Mouse (Mus musculus): ENCODE measurements around the gene Hhatl.
A peak's percentile ranks its signal among the peaks of the same experiment; 100 is the strongest.

Gene Hhatl

DNA sequence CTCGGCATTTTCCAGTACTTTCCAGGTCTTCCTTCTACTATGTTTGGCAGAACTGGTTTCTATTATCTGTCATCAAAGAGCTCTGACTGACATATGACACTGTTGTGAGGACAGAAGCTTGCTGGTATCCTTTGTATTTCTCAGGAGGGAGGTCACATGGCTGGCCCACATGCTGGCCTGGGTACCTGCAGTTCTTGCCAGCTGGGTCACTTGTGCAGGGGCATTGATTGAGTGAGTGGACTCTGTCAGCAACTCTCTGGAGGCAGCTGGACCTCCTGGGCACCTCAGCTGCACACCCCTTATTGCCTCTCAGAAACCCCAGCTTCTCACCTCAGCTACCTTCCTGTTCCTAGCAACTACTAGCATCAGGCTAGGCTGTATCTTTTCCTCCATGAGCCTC, 15.2 kb upstream of the Hhatl start:
- no peak for DNase-seq (ENCODE audit: low read depth, low spot score)

DNA sequence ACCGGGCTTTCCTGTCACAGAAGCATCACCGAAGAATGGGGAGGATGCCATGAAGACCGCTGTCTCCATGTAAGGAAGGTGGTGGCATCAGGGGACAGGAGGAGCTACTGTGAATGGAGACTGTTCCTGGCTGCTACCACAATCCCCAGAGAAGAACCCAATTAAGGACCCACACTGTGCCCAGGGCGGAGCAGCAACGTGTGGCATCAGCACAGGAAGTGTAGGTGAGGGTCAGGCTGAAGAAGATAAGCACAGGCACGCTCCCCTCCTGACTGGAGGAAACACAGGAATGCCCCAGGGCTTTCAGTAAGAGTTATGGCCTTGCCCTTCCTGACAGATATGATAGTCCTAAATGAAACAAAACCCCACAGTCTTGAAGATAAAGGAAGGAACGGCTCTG, 10.4 kb upstream of the Hhatl start:
- no peak for DNase-seq (ENCODE audit: low read depth, low spot score)

DNA sequence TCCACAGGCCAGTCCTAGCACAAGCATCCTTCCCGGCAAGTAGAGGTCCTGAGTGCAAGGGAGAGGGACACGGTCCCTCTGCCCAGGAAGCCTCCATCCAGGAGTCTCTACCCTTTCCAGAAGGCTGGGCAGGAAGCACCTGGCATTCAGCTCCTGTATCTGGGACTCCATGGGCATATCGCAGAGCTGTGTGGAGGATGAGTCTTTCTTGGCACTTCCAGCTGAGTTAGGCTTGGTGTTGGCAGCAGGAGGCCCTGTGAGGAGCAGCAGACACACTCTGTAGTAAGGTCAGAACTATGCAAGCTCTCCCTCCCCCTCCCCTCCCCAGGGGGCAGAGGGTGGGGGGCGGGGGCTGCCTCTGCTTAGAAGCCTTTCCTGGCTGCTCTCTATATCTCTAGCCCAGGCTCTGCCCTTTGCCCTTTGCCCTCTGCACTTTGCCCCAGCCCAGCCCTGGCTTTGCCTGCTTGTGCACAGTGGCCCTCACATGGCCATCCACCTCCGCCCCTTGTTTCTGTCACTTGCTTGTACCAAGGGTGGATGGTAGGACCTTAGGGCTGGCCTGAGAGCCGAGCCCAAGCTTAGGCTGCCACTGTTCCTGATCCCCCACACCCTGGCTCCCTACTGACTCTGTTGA, 6.7 kb upstream of the Hhatl start:
- no peak for DNase-seq (ENCODE audit: low read depth, low spot score)

DNA sequence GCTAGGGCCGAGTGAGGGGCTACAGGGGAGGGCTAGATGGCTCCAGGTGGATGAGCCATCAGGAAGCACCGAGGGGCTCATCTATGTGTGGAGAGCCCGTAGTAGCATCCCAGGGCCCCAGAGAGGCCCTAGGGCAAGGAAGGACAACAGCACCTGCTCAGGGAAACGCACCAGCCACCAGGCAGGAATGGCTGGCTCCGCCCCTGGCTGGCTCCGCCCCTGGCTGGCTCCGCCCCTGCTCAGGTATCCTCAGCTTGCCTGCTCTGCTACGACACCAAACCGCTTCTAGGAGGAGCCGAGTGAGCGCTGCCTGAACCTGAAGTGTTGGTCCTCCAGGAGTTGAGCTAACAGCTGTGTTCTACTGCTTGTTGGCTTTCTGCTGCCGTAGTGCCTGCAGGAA, 5.4 kb upstream of the Hhatl start:
- DNase-seq (ENCODE audit: low read depth, low spot score): no peak

DNA sequence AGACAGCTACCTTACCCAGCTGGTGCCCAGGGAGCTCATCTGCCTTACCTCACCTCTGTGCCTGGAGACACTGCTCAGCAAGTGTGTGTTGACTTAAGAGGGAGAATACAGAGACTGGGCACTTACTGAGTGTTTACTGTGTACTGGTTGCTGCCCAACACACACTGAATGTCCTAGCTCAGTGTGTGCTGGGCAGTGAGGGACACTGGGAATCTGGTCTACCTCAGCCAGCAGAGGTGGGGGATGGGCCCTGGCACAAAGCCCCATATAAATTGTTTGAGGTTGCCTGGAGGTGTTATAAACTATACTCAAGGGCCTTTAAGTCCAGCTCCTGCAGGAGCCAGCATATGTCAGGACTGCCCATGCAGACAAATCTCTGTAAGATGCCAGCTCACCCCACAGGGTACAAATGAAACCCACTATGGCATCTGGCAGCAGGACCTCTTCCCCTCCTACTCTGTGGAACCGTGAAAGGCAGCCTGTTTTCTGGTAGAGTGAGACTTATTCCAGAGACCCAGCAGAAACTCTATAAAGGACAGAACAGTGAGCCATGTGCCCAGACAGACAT, 2.7 kb upstream of the Hhatl start:
- DNase-seq (ENCODE audit: low read depth, low spot score): no peak

DNA sequence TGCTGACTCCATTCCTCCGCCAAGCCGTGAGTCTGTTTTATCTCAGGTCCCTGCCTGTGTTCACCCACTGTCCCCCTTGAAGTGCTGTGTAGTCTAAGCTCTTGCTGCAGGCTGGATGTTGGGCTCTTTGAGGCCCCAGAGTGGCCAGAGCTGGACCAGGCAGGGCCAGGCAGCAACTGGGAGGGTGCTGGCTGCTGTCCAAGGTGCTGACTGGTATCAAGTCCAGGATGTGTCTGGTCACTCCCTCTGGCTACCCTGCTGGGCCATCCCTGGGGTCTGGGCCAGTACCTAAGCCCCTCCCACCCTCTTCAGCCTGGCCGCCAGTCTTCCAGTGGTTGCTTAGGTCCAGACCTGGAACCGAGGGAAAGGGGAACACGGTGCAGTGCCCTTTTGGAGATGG, 1.1 kb downstream of the Hhatl start:
- DNase-seq (ENCODE audit: low read depth, low spot score): no peak

DNA sequence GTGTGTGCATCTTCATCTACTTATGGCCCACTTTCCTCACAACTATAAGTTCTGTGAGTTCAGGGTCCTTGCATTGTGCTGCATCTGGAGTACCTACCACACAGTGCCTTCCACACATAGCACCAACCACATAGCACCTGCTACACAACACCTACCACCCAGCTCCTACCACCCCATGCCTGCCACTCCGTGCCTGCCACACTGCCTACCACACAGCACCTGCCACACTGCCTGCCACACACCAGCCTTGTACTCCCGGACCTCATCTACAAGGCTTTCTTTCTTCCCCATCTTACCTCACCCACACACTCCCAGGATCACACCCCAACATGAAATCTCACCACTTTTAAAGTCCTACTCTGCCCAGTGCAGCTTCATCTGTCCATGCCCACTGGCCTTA, 5.9 kb downstream of the Hhatl start:
- DNase-seq (ENCODE audit: low read depth, low spot score): no peak

DNA sequence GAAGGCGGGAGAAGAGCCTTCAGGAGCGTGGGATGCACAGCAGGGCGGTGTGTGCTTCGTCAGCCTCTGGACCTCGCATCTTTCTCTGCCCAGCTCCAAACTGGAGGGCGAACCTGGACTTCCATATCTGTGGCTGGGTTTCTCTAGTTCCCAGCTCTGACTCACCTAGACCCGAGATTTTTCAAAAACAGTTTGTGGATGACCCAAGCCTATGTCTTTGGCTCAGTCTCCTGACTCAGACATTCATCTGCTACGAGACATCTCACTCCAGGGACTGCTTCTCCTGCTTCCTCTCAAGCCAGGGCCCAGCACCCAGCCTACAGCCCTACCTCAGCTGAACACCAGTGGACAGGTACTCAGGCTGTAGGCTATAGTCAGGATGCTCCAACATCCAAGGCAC, 7.0 kb downstream of the Hhatl start:
- DNase-seq (ENCODE audit: low read depth, low spot score): no peak

DNA sequence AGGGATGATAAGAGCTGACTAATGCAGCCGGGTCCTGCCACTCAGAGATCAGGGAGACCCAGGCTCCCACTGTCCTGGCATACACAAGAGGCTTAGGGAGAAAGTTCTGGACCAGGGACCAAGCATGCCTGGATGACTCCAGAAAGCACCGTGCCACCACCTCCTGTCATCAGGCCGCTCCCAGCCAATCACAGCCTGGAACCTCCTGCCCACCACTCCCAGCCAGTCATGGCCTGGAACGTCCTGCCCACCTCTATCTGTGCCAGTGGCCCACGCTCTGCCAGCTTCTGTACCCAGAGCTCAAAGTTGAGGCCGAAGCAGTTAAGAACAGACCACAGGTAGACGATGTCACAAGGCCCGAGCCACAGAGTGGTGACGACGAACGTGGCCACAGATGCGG, 7.5 kb downstream of the Hhatl start:
- no peak for DNase-seq (ENCODE audit: low read depth, low spot score)

DNA sequence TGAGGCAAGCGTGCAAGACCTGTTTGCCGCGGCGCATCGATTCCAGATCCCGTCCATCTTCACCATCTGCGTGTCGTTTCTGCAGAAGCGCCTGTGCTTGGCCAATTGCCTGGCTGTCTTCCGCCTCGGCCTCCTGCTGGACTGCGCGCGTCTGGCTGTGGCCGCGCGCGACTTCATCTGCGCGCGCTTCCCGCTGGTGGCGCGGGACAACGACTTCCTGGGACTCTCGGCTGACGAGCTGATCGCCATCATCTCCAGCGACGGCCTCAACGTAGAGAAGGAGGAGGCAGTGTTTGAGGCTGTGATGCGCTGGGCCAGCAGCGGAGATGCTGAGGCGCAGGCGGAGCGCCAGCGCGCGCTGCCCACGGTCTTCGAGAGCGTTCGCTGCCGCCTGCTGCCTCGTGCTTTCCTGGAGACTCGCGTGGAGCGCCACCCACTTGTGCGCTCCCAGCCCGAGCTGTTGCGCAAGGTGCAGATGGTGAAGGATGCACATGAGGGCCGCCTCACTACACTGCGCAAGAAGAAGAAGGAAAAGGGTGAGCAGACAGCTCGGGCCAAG, 14.2 kb downstream of the Hhatl start:
- DNase-seq (ENCODE audit: low read depth, low spot score): peak; percentile 25

DNA sequence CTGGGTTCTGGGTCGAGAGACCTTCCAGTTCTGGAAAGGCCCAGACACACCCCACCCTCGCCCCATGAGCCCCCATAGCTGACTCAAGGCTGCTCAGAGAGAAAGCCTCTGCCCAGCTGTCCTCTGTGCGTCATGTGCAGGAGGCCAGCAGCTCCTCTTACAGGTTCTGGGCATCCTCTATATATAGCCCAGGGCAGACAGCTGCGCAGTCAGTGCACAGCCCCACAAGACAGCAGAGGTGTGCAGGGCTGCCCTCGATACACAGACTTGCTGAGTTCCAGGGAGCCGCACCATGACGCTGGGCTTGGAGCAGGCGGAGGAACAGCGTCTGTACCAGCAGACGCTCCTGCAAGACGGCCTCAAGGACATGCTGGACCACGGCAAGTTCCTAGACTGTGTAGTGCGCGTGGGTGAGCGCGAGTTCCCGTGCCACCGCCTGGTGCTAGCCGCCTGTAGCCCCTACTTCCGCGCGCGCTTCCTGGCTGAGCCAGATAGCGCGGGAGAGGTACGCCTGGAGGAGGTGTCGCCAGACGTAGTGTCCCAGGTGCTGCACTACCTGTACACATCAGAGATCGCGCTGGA, 14.7 kb downstream of the Hhatl start, which contains the start of gene Klhl40:
Gene Klhl40 (plus strand): TSS at position 124 of the 582 bp plus-strand sequence.
- no peak for DNase-seq (ENCODE audit: low read depth, low spot score)

DNA sequence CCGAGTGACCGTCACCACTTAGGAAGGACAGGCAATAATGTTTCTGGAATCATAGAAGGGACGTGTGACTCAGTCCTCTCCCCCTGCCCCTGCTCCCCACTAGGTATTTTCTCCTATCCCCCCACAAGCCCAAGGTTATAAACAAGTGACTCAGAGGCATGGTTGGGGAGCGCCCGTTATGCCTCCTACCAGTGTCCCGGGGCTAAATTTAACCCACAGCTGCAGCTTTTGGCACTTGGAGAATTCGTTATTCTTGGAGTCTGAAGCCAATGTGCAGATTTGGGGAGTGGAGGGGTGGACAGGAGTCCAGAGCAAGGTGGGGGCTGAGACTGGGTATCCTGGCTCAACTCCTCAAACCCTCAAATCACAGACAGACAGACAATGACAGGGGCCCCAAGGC, 15.8 kb downstream of the Hhatl start:
- DNase-seq (ENCODE audit: low read depth, low spot score): no peak

DNA sequence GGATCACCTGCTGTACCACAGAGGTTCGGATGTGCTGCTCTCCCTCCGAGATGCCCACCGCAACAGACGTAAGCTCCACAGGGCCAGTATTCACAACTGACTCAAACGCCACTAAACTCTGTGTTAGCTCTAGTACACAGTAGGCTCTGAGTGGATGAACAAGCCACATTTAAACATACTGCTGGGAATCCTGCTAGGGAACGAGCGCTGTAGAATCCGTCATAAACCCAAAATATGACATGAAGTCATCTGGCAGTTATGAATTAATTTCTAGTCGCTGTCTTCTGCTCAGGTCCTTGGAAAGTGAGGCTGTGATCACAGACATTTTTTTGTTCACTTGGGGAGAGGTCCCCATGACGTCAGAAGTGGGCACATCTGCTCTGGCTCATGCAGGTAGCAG, 16.4 kb downstream of the Hhatl start:
- DNase-seq (ENCODE audit: low read depth, low spot score): no peak

DNA sequence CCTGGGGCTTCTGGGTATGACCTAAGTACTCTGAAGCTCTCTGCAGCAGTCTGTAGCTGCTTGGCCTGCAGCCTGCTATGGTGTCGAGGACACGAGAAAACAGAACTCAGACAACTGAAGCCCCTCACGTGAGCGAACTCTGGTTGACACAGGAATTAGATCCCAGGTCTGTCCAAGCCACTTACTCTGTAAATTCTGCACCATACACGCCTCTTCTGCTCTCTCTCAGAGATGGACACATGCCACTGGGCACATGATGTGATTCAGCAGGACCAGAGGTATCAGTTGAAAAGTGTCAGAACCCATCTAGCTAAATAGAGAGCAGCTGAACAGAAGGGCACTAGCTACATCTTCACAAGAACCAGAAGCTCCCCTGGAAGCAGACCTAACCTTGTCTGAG, 19.9 kb downstream of the Hhatl start:
- DNase-seq (ENCODE audit: low read depth, low spot score): no peak

DNA sequence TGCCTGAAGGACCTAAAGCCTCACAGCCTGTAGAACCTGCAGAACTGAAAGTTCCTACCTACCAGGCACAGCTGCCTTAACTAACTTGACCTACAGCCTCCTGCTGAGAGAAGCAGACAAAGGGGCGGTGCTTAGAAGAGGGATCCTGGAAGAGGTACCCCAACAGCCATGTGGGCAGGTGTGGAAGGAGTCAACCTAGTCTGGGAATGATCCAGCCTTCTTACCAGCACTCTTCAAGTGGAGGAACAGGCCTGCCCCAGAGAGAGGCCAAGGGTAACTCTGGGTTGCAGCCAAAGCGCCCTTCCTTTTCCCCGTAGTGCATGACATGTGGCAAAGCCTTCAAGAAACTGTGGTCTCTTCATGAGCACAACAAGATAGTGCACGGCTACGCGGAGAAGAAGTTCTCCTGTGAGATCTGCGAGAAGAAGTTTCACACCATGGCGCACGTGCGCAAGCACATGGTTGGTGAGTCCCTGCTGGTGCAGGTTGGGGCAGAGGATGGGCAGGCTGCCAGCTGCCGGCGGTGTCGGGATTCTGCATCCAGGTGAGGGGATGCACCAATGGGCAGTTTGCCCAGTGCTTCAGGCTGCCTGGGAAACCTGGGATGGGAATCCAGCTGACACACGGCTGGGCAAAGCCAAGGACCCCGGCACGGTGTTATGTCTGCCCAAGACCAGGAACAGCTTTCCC, 27.0 kb downstream of the Hhatl start:
- DNase-seq (ENCODE audit: low read depth, low spot score): no peak

DNA sequence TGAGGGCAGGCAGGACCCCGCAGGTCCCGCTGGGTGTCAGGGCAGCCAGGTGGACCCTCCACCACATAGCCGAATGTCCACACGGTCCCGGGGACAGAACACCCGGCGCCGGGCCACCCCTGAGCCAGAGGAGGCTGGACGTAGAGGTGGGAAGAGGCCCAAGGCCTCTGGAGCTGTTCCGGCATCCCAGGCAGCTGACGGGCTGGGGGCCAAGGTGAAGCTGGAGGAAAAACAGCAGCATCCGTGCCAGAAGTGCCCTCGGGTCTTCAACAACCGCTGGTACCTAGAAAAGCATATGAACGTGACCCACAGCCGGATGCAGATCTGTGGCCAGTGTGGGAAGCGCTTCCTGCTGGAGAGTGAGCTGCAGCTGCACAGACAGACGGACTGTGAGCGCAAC, 28.6 kb downstream of the Hhatl start:
- DNase-seq (ENCODE audit: low read depth, low spot score): no peak

DNA sequence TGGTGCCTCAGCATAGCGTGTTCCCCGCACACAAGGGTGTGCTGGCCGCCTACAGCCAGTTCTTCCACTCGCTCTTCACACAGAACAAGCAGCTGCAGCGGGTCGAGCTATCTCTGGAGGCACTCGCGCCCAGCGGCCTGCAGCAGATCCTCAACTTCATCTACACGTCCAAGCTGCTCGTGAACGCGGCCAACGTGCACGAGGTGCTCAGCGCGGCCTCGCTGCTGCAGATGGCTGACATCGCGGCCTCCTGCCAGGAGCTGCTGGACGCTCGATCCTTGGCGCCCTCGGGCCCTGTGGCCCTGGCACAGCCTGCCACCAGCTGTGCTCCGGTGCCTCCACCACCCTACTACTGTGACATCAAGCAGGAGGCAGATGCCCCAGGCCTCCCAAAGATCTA, 29.5 kb downstream of the Hhatl start:
- no peak for DNase-seq (ENCODE audit: low read depth, low spot score)

DNA sequence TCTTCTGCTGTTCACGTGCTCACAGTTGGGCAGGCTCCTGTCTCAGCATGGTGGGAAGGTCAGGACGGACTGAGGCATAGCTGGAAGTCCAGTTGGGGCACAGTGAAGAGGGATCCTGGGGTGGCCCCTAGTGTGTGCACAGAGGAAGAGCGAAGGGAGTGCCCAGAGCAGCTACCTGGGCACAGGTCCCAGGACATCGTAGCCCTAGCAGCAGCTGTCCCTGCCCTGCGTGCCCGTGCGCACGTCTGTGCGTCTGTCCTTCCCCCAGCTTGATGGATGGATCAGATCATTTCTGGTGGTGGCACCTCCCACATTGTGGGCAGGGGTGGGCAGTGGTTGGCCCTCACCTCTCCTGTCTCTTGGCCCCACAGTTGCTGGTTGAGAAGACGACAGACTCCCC, 30.1 kb downstream of the Hhatl start:
- DNase-seq (ENCODE audit: low read depth, low spot score): no peak

DNA sequence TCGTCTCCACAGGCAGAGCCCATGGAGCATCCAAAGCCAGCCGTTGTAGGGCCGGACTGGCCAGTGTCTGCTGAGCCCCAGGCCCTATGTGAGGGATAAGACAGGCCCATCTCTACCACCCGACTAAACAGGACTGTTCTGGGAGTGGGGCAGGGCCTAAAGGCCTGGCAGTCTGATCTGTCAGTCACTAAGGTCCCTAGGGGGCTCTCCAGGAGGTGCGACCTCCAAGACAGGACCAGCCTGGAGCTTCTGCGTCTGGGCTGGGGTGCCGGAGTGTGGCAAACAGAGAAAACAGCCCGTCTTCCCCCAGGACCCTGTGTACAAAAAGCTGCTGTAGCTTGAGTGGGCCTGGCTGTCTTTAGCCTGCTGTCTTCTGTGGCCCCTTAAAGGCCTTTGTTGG, 30.5 kb downstream of the Hhatl start:
- DNase-seq (ENCODE audit: low read depth, low spot score): no peak

DNA sequence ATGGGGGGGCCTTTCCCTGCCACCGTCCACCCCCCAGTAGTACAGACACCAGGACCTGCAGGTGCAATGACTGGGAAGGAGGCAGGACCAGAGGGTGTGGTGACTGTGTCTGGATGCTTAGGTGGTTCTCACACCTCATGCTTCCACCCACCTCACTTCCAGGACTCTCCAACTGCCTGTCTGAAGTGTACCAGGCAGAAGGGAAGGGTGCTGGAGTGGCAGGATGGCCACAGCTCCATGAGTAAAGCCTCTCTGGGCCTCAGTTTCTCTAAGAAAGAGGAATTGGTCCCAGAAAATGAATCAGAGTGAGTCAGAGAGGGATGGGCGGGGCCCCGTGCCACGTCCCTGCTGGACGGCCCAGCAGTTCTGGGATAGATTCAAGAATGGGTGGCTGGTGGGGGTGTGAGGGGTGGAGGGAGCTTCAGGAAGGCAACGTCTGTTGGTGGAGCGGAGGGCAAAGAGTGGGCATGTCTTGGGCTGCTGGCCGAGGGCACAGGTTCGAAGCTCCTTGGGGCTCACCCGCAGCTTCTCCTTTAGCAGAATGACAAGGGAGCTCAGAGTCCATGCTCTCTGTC, 31.1 kb downstream of the Hhatl start:
- DNase-seq (ENCODE audit: low read depth, low spot score): no peak

DNA sequence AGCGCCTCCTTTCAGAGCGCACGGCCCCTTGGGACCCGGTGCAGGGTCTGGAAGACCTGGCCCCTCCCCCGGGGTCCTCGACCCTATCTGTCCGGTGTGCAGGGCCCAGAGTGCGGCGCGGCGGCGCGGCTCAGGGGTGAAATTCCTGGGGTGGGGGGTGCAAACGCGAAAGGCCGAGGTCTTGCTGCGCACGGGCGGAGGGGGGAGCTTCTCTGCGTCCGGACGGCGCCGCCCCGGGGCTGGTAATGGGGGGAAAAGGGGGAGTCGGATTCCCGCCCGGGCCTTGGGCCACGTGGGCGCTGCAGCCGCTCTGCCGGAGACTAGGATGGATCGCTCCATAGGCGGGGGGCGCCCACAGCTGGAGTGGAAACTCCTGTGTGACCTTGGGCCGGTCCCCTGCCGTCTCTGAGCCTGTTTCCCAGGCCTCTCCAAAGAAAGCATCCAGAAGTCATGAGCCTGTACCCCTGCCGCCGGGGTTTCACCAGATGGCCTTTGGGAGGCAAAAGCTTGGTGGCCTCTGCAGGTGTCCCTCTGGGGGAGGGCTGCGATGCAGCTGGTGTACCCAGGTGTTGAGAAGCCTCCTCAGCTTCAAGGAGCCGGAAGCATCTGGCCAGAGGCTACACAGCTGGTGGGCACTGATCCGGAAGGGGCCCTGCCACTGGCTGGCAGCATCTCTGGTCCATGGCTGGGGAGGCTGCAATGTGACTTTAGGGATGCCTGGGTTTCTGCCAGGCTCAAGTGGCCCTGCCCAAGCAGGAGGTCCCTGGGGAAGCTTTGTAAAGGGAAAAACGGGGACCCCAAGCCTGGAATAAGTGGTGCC, 31.8 kb downstream of the Hhatl start:
- DNase-seq (ENCODE audit: low read depth, low spot score): peak; percentile 35

Measured in retina, postnatal 7 days (tissue).